Mouse (Mus musculus) heart, embryonic 15.5 days (tissue): ENCODE data around the gene Cmklr1. TPM values are rescaled to one million over a fixed set of nuclear protein-coding genes. Genes with fewer than 3 reads are reported as not detected.
"Not testable (repeated sequence)": the region's sequence is repeated elsewhere in the genome, so short reads cannot be mapped to it uniquely, and the experiment has no call there.

Experiments
- ATAC-seq: fragments of 200-750 bp; cut with Nextera tagmentation; replicated peaks from 2 replicates; pipeline ENCODE4 v1.8.0; 2017; ENCODE audit warnings: low read depth, moderate TSS enrichment; ENCODE audit not compliant: insufficient number of reproducible peaks, insufficient read depth, low FRiP score
- H3K27ac ChIP-seq: fragments of 300-500 bp; sonication (generic); 2 replicates; pipeline ENCODE4 v1.5.1; 2015; ENCODE audit warnings: mild to moderate bottlenecking, inconsistent platforms
- H3K27me3 ChIP-seq: fragments of 300-500 bp; sonication (generic); 2 replicates; pipeline ENCODE4 v1.6.1; 2015; ENCODE audit warnings: inconsistent platforms
- H3K36me3 ChIP-seq: fragments of 300-500 bp; sonication (generic); 2 replicates; pipeline ENCODE4 v1.6.1; 2015; ENCODE audit warnings: mild to moderate bottlenecking, inconsistent platforms
- H3K4me1 ChIP-seq: fragments of 300-500 bp; sonication (generic); replicated peaks from 2 replicates; pipeline ENCODE4 v1.6.1; 2015; ENCODE audit warnings: inconsistent platforms
- H3K4me2 ChIP-seq: fragments of 300-500 bp; sonication (generic); 2 replicates; pipeline ENCODE4 v1.6.1; 2015; ENCODE audit warnings: inconsistent platforms, mild to moderate bottlenecking, moderate library complexity
- H3K4me3 ChIP-seq: fragments of 300-500 bp; sonication (generic); 2 replicates; pipeline ENCODE4 v1.5.1; 2015; ENCODE audit warnings: mild to moderate bottlenecking, inconsistent platforms
- H3K9ac ChIP-seq: fragments of 300-500 bp; sonication (generic); 2 replicates; pipeline ENCODE4 v1.6.1; 2015; ENCODE audit warnings: mild to moderate bottlenecking, inconsistent platforms
- H3K9me3 ChIP-seq: fragments of 300-500 bp; sonication (generic); replicated peaks from 2 replicates; pipeline ENCODE4 v1.6.1; 2016; ENCODE audit warnings: inconsistent platforms
- WGBS: fragments of 180-500 bp; shearing (Covaris S2); methylation state at CpG from one replicate; pipeline ENCODE4 v1.1.7; 2015; ENCODE audit warnings: mixed read lengths; 5-methylcytosine and 5-hydroxymethylcytosine counted together
- polyA plus RNA-seq: library from polyadenylated mRNA; unstranded; fragments of >200 nt; fragmentation: Nextera tagmentation; extraction: Ambion mirVana; gene quantifications from 2 replicates; pipeline ENCODE4 v1.2.1, GENCODE M21; 2015

Cmklr1 gene
- polyA plus RNA-seq, 1 experiment from 2014 or later, result 4.4 TPM

- H3K27ac ChIP-seq, ATAC-seq: not testable (repeated sequence)
- WGBS, result 80% methylated on average over 17 of the region's 17 CpGs
These were observed 64.4 kb downstream of the Cmklr1 start for GRCm38 (mm10) chr5:113585619-113586457.

GRCm38 (mm10) chr5:113584439-113584838 is 65.8 kb downstream of the Cmklr1 start:
- no peak overlapping the region for H3K27ac ChIP-seq
- H3K9me3 ChIP-seq, result no peaks in the 10 kb centered on the region
- peak; percentile 62; the same call in 1 of the 2 replicates for ATAC-seq
- H3K4me2 ChIP-seq, result no peak overlapping the region
- WGBS, result 27% methylated on average over 6 of the region's 6 CpGs
- no peaks in the 10 kb centered on the region for H3K4me1 ChIP-seq
- H3K4me3 ChIP-seq, result no peak overlapping the region
- no peaks in the 10 kb centered on the region for H3K27me3 ChIP-seq
- no peak overlapping the region for H3K9ac ChIP-seq
- no peaks in the 10 kb centered on the region for H3K36me3 ChIP-seq

More at GRCm38 (mm10) chr5:113585619-113586457, 64.4 kb downstream of the Cmklr1 start:
- not testable (repeated sequence) for H3K36me3 ChIP-seq, H3K4me3 ChIP-seq, H3K27me3 ChIP-seq, H3K9ac ChIP-seq, H3K4me1 ChIP-seq, H3K4me2 ChIP-seq, H3K9me3 ChIP-seq

GRCm38 (mm10) chr5:113583424-113584162 is 66.6 kb downstream of the Cmklr1 start:
- H3K4me3 ChIP-seq, result no peak overlapping the region
- H3K9ac ChIP-seq, result no peak overlapping the region
- WGBS, result 54% methylated on average over 5 of the region's 5 CpGs
- no peaks in the 10 kb centered on the region for H3K36me3 ChIP-seq
- ATAC-seq, result no peak
- no peaks in the 10 kb centered on the region for H3K27me3 ChIP-seq
- no peaks in the 10 kb centered on the region for H3K9me3 ChIP-seq
- no peak overlapping the region for H3K27ac ChIP-seq
- no peaks in the 10 kb centered on the region for H3K4me1 ChIP-seq
- no peak overlapping the region for H3K4me2 ChIP-seq

- WGBS, result 57% methylated on average over 9 of the region's 9 CpGs
- H3K27me3 ChIP-seq, result no peaks in the 10 kb centered on the region
- no peaks in the 10 kb centered on the region for H3K9me3 ChIP-seq
- no peak overlapping the region for H3K4me3 ChIP-seq
- no peaks in the 10 kb centered on the region for H3K36me3 ChIP-seq
- no peak overlapping the region for H3K27ac ChIP-seq
- H3K4me2 ChIP-seq, result no peak overlapping the region
- no peaks in the 10 kb centered on the region for H3K4me1 ChIP-seq
- H3K9ac ChIP-seq, result no peak overlapping the region
- no peak for ATAC-seq
These were observed 69.4 kb downstream of the Cmklr1 start for GRCm38 (mm10) chr5:113580801-113581200.

- no peaks in the 10 kb centered on the region for H3K27me3 ChIP-seq
- WGBS, result 43% methylated on average over 8 of the region's 8 CpGs
- no peak overlapping the region for H3K27ac ChIP-seq
- H3K4me3 ChIP-seq, result no peak overlapping the region
- ATAC-seq, result no peak
- H3K9ac ChIP-seq, result no peak overlapping the region
- no peaks in the 10 kb centered on the region for H3K36me3 ChIP-seq
- H3K9me3 ChIP-seq, result no peaks in the 10 kb centered on the region
- H3K4me2 ChIP-seq, result no peak overlapping the region
- H3K4me1 ChIP-seq, result no peaks in the 10 kb centered on the region
These were observed 70.0 kb downstream of the Cmklr1 start for GRCm38 (mm10) chr5:113580248-113580647.

- no peaks in the 10 kb centered on the region for H3K4me1 ChIP-seq
- H3K27me3 ChIP-seq, result no peaks in the 10 kb centered on the region; the same call in 1 of the 2 replicates
- WGBS, result 72% methylated on average over 4 of the region's 4 CpGs
- H3K36me3 ChIP-seq, result no peaks in the 10 kb centered on the region
- H3K4me2 ChIP-seq, result no peak overlapping the region
- no peak for ATAC-seq
- H3K9ac ChIP-seq, result no peak overlapping the region
- H3K4me3 ChIP-seq, result no peak overlapping the region
- H3K27ac ChIP-seq, result no peak overlapping the region
- H3K9me3 ChIP-seq, result no peaks in the 10 kb centered on the region
These were observed 71.1 kb downstream of the Cmklr1 start for GRCm38 (mm10) chr5:113579128-113579527.

- H3K4me3 ChIP-seq, result no peak overlapping the region
- no peak overlapping the region for H3K27ac ChIP-seq
- no peaks in the 10 kb centered on the region for H3K9me3 ChIP-seq
- no peak overlapping the region for H3K4me2 ChIP-seq
- no peak for ATAC-seq
- no peaks in the 10 kb centered on the region; the same call in 1 of the 2 replicates for H3K27me3 ChIP-seq
- no peak overlapping the region for H3K9ac ChIP-seq
- no peaks in the 10 kb centered on the region for H3K4me1 ChIP-seq
- WGBS, result 89% methylated on average over 6 of the region's 6 CpGs
- H3K36me3 ChIP-seq, result no peaks in the 10 kb centered on the region
These were observed 71.8 kb downstream of the Cmklr1 start for GRCm38 (mm10) chr5:113578428-113578827.

GRCm38 (mm10) chr5:113577555-113577954 is 72.7 kb downstream of the Cmklr1 start:
- Histone ChIP-seq H3K4me3 (no peak overlapping the region), H3K4me2 (no peak overlapping the region), H3K9ac (no peak overlapping the region), H3K27me3 (no peaks in the 10 kb centered on the region; the same call in 1 of the 2 replicates), H3K9me3 (no peaks in the 10 kb centered on the region), H3K36me3 (no peaks in the 10 kb centered on the region), H3K27ac (no peak overlapping the region), H3K4me1 (no peaks in the 10 kb centered on the region)
- ATAC-seq, result no peak
- WGBS, result 68% methylated on average over 7 of the region's 7 CpGs

- H3K36me3 ChIP-seq, result no peaks in the 10 kb centered on the region
- H3K27ac ChIP-seq, result no peak overlapping the region
- no peaks in the 10 kb centered on the region for H3K9me3 ChIP-seq
- no peak overlapping the region for H3K4me3 ChIP-seq
- no peak for ATAC-seq
- no peak overlapping the region for H3K4me2 ChIP-seq
- H3K4me1 ChIP-seq, result no peaks in the 10 kb centered on the region
- no peak overlapping the region for H3K9ac ChIP-seq
- no peaks in the 10 kb centered on the region; the same call in 1 of the 2 replicates for H3K27me3 ChIP-seq
- WGBS, result 34% methylated on average over 7 of the region's 7 CpGs
These were observed 80.0 kb downstream of the Cmklr1 start for GRCm38 (mm10) chr5:113570056-113570717.

- H3K27ac ChIP-seq, result no peak overlapping the region
- 69% methylated on average over 12 of the region's 12 CpGs for WGBS
- no peak overlapping the region for H3K4me2 ChIP-seq
- no peaks in the 10 kb centered on the region for H3K4me1 ChIP-seq
- no peak overlapping the region for H3K9ac ChIP-seq
- H3K27me3 ChIP-seq, result no peaks in the 10 kb centered on the region
- H3K4me3 ChIP-seq, result no peak overlapping the region
- H3K9me3 ChIP-seq, result no peaks in the 10 kb centered on the region
- no peak for ATAC-seq
- no peaks in the 10 kb centered on the region for H3K36me3 ChIP-seq
These were observed 84.4 kb downstream of the Cmklr1 start for GRCm38 (mm10) chr5:113565858-113566257.

- Histone ChIP-seq H3K9ac (no peak overlapping the region), H3K36me3 (no peaks in the 10 kb centered on the region), H3K27ac (no peak overlapping the region), H3K4me3 (no peak overlapping the region), H3K4me2 (no peak overlapping the region), H3K27me3 (no peaks in the 10 kb centered on the region), H3K9me3 (no peaks in the 10 kb centered on the region), H3K4me1 (no peaks in the 10 kb centered on the region)
- WGBS, result 67% methylated on average over 10 of the region's 10 CpGs
- ATAC-seq, result no peak
These were observed 84.9 kb downstream of the Cmklr1 start for GRCm38 (mm10) chr5:113565101-113565854.
